Mouse (Mus musculus) embryonic fibroblast, embryonic 13.5 days (primary cell): ENCODE results near the gene Efnb3.

ENCODE experiments used
- CTCF ChIP-seq: IDR thresholded peaks from 2 replicates; pipeline ENCODE4 v1.5.1; 2011; ENCODE audit warnings: mild to moderate bottlenecking, control low read depth, low read length, moderate library complexity, borderline replicate concordance; ENCODE audit not compliant: insufficient read depth
- POLR2A ChIP-seq: IDR thresholded peaks from 2 replicates; pipeline ENCODE4 v1.6.1; 2011; ENCODE audit warnings: low read depth, mild to moderate bottlenecking, control low read depth, low read length, moderate library complexity

DNA sequence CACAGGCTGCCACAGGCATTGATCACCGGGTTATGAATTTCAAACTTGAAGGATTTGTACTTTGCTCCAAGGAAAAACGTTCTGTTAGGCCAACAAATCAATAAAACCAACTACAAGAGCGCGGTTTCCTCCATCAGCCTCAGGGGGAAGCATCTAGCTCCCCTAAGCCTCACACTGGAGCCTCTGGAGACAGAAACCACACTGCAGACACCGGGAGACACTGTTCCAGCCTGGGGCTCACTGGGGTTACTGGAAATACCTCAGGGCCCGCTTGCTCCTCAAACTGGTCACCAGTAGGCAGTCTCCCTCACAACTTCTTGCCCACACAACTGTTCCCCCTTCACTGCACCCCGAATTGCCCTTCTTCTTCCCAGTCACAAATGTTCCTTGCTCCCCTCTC, 14.0 kb downstream of the Efnb3 start:
- TF ChIP-seq POLR2A (no peak), CTCF (no peak)
